Mouse (Mus musculus): Measurements from ENCODE around the gene Hvcn1. TPM values are rescaled to one million over a fixed set of nuclear protein-coding genes. Genes with fewer than 3 reads are reported as not detected.

Gene Hvcn1
- polyA plus RNA-seq (2015; fragmentation: Nextera tagmentation; extraction: Ambion mirVana): 5.9 and 7.2 TPM in 2 replicates

GRCm38 (mm10) chr5:122206475-122206874 is at the start of gene Hvcn1:
Gene Hvcn1 (plus strand): TSS chr5:122206804.

GRCm38 (mm10) chr5:122157827-122158381 is 48.7 kb upstream of the Hvcn1 start, which contains the start of gene Ppp1cc:
Gene Ppp1cc (plus strand): TSS chr5:122158278.

GRCm38 (mm10) chr5:122263933-122264905 is 57.6 kb downstream of the Hvcn1 start, which contains the start of gene Tctn1:
Gene Tctn1 (minus strand): TSS chr5:122264460.

GRCm38 (mm10) chr5:122284183-122285028 is 77.8 kb downstream of the Hvcn1 start, which contains the start of gene Pptc7:
Gene Pptc7 (plus strand): TSS chr5:122284365.

Other genes with a start within 250 kb of the Hvcn1 start
- gene Cux2, start 156.7 kb upstream of the Hvcn1 start, polyA plus RNA-seq (2015; fragmentation: Nextera tagmentation; extraction: Ambion mirVana): 0.46 and 0.58 TPM in 2 replicates
- gene Myl2, start 105.9 kb upstream of the Hvcn1 start, polyA plus RNA-seq (2015; fragmentation: Nextera tagmentation; extraction: Ambion mirVana): 368 and 373 TPM in 2 replicates
- gene Ccdc63, start 66.0 kb upstream of the Hvcn1 start, polyA plus RNA-seq (2015; fragmentation: Nextera tagmentation; extraction: Ambion mirVana): 0.41 and 0.88 TPM in 2 replicates
- gene Ppp1cc, start 48.5 kb upstream of the Hvcn1 start, polyA plus RNA-seq (2015; fragmentation: Nextera tagmentation; extraction: Ambion mirVana): 91.7 and 104 TPM in 2 replicates
- 3.6 and 3.7 TPM in 2 replicates for gene Tctn1, start 57.7 kb downstream of the Hvcn1 start, polyA plus RNA-seq (2015; fragmentation: Nextera tagmentation; extraction: Ambion mirVana)
- 9.0 and 10.3 TPM in 2 replicates for gene Pptc7, start 77.6 kb downstream of the Hvcn1 start, polyA plus RNA-seq (2015; fragmentation: Nextera tagmentation; extraction: Ambion mirVana)
- gene Rad9b, start 147.4 kb downstream of the Hvcn1 start, polyA plus RNA-seq (2015; fragmentation: Nextera tagmentation; extraction: Ambion mirVana): 6.6 and 8.2 TPM in 2 replicates
- gene Vps29, start 147.6 kb downstream of the Hvcn1 start, polyA plus RNA-seq (2015; fragmentation: Nextera tagmentation; extraction: Ambion mirVana): 124 and 137 TPM in 2 replicates
- gene Gpn3, start 165.1 kb downstream of the Hvcn1 start, polyA plus RNA-seq (2015; fragmentation: Nextera tagmentation; extraction: Ambion mirVana): 37.4 and 40.1 TPM in 2 replicates
- gene Fam216a, start 165.6 kb downstream of the Hvcn1 start, polyA plus RNA-seq (2015; fragmentation: Nextera tagmentation; extraction: Ambion mirVana): 22.7 and 25.2 TPM in 2 replicates
- 59.2 and 79.9 TPM in 2 replicates for gene Arpc3, start 185.1 kb downstream of the Hvcn1 start, polyA plus RNA-seq (2015; fragmentation: Nextera tagmentation; extraction: Ambion mirVana)
- gene Anapc7, start 214.9 kb downstream of the Hvcn1 start, polyA plus RNA-seq (2015; fragmentation: Nextera tagmentation; extraction: Ambion mirVana): 24.2 TPM in 2 replicates

Measured in skeletal muscle tissue, postnatal 0 days (tissue).